Mouse (Mus musculus) heart, adult 2 months (tissue): ENCODE measurements around the gene Plekha5. TPM values are rescaled to one million over a fixed set of nuclear protein-coding genes. Genes with fewer than 3 reads are reported as not detected.

Experiments used
- DNase-seq, 2 experiments: peaks; one replicate each; pipeline ENCODE4 v3.0.0; 2021
- H3K27ac ChIP-seq: fragments of 200-600 bp; 2 replicates; pipeline ENCODE4 v1.8.1; 2022
- H3K27me3 ChIP-seq: fragments of 200-500 bp; 2 replicates; pipeline ENCODE4 v1.6.1; 2012; ENCODE audit warnings: mild to moderate bottlenecking, low read length, inconsistent platforms, mixed read lengths; ENCODE audit not compliant: control insufficient read depth, insufficient read depth
- H3K36me3 ChIP-seq: fragments of 200-500 bp; 2 replicates; pipeline ENCODE4 v1.6.1; 2012; ENCODE audit warnings: low read length, inconsistent platforms; ENCODE audit not compliant: control insufficient read depth, insufficient read depth
- H3K4me1 ChIP-seq: fragments of 200-500 bp; 2 replicates; pipeline ENCODE4 v1.6.1; 2011; ENCODE audit warnings: low read length; ENCODE audit not compliant: control insufficient read depth, insufficient read depth
- H3K4me3 ChIP-seq: fragments of 200-600 bp; 2 replicates; pipeline ENCODE4 v1.8.1; 2022
- H3K79me2 ChIP-seq: fragments of 200-500 bp; replicated peaks from 2 replicates; pipeline ENCODE4 v1.6.1; 2012; ENCODE audit warnings: mild to moderate bottlenecking, inconsistent platforms, low read length, moderate library complexity, mixed read lengths; ENCODE audit not compliant: control insufficient read depth, insufficient read depth
- H3K9ac ChIP-seq: fragments of 200-500 bp; 2 replicates; pipeline ENCODE4 v1.6.1; 2012; ENCODE audit warnings: low read depth, mild to moderate bottlenecking, control low read depth, inconsistent platforms, low read length, mixed read lengths
- CTCF ChIP-seq: fragments of 200-600 bp; IDR thresholded peaks from 2 replicates; pipeline ENCODE4 v1.8.1; 2022; ENCODE audit warnings: antibody characterized with exemption, mild to moderate bottlenecking, moderate library complexity
- EP300 ChIP-seq: fragments of 200-500 bp; IDR thresholded peaks from 2 replicates; pipeline ENCODE4 v1.6.1; 2011; ENCODE audit warnings: low read depth, low read length, control low read depth; ENCODE audit not compliant: insufficient read depth
- POLR2A ChIP-seq: fragments of 200-500 bp; IDR thresholded peaks from 2 replicates; pipeline ENCODE4 v1.6.1; 2011; ENCODE audit warnings: mild to moderate bottlenecking, low read depth, low read length, control low read depth; ENCODE audit not compliant: insufficient read depth
- WGBS: fragments of 180-500 bp; shearing (Covaris S2); methylation state at CpG from one replicate; pipeline ENCODE4 v1.1.7; 2018; 5-methylcytosine and 5-hydroxymethylcytosine counted together
- intact Hi-C: fragments of 180-260 bp; cut with DNase I; formaldehyde crosslinking; loops from one replicate; pipeline ENCODE4 v1.15.1; 2025
- polyA plus RNA-seq: library from polyadenylated mRNA; depleted of rRNA; stranded (reverse); fragments of >200 nt; gene quantifications from 2 replicates; pipeline ENCODE4 v1.2.3, GENCODE M21; 2012
- total RNA-seq, 2 experiments: library from RNA; stranded (reverse); gene quantifications; 2 replicates each; pipeline ENCODE4 v1.2.3; 2021

Plekha5 gene
- total and polyA plus RNA-seq, 3 experiments = 19.6 to 26.0 (median 24.9) TPM

- 44% methylated on average over 13 of the region's 13 CpGs for WGBS
- Histone ChIP-seq H3K27ac (peak overlapping the region; percentile 2; the same call in 1 of the 2 replicates), H3K4me3 (peak overlapping the region; percentile 20; the same call in 1 of the 2 replicates), H3K27me3 (no peaks in the 10 kb centered on the region), H3K4me1 (no peaks in the 10 kb centered on the region), H3K36me3 (no peaks in the 10 kb centered on the region), H3K79me2 (no peaks in the 10 kb centered on the region), H3K9ac (no peak overlapping the region; the same call in 1 of the 2 replicates)
- TF ChIP-seq EP300 (0 out of 2 replicates have a peak, but pooled peaks have one; percentile 22), POLR2A (no peak), CTCF (no peak)
- intact Hi-C loops = no loop called here
- no peak for DNase-seq
These were observed 188.1 kb downstream of the Plekha5 start for GRCm38 (mm10) chr6:140611893-140612473.

- Histone ChIP-seq H3K36me3 (no peaks in the 10 kb centered on the region), H3K9ac (no peak overlapping the region), H3K4me3 (no peak overlapping the region), H3K4me1 (no peaks in the 10 kb centered on the region), H3K79me2 (no peaks in the 10 kb centered on the region), H3K27ac (no peak overlapping the region), H3K27me3 (no peaks in the 10 kb centered on the region)
- intact Hi-C loops = no loop called here
- TF ChIP-seq POLR2A = no peak
- TF ChIP-seq CTCF = no peak
- no peak for TF ChIP-seq EP300
- no peak for DNase-seq
- WGBS = 82% methylated on average over 3 of the region's 3 CpGs
These were observed 190.0 kb downstream of the Plekha5 start for GRCm38 (mm10) chr6:140613822-140614221.

GRCm38 (mm10) chr6:140614711-140615110, 190.9 kb downstream of the Plekha5 start:
- DNase-seq = no peak
- no peaks in the 10 kb centered on the region for H3K79me2 ChIP-seq
- no peaks in the 10 kb centered on the region for H3K27me3 ChIP-seq
- WGBS = 54% methylated on average over 11 of the region's 11 CpGs
- no peak overlapping the region for H3K9ac ChIP-seq
- H3K27ac ChIP-seq = no peak overlapping the region
- intact Hi-C loops = no loop called here
- H3K4me3 ChIP-seq = no peak overlapping the region
- TF ChIP-seq EP300 (no peak), CTCF (no peak), POLR2A (no peak)
- H3K4me1 ChIP-seq = no peaks in the 10 kb centered on the region
- no peaks in the 10 kb centered on the region for H3K36me3 ChIP-seq

GRCm38 (mm10) chr6:140620531-140621349, 196.9 kb downstream of the Plekha5 start:
- Histone ChIP-seq H3K79me2 (no peaks in the 10 kb centered on the region), H3K4me3 (no peak overlapping the region), H3K27me3 (no peaks in the 10 kb centered on the region), H3K36me3 (no peaks in the 10 kb centered on the region), H3K4me1 (no peaks in the 10 kb centered on the region), H3K27ac (no peak overlapping the region), H3K9ac (no peak overlapping the region)
- DNase-seq = no peak
- TF ChIP-seq EP300 (no peak), POLR2A (no peak), CTCF (no peak)
- intact Hi-C loops = loop anchor here (5.0 kb wide), 1 partner anchor 103 kb away; no protein-coding TSS in a partner anchor
- WGBS = 63% methylated on average over 13 of the region's 13 CpGs

- no peak overlapping the region for H3K9ac ChIP-seq
- DNase-seq = no peak
- intact Hi-C loops = loop anchor here (5.0 kb wide), 1 partner anchor 104 kb away; no protein-coding TSS in a partner anchor
- no peak overlapping the region for H3K27ac ChIP-seq
- H3K4me1 ChIP-seq = peaks cover 3% of the 10 kb centered on the region
- TF ChIP-seq EP300 (no peak), CTCF (no peak), POLR2A (no peak)
- no peak overlapping the region for H3K4me3 ChIP-seq
- 88% methylated on average over 1 of the region's 1 CpGs for WGBS
- peaks cover 3% of the 10 kb centered on the region for H3K79me2 ChIP-seq
- H3K36me3 ChIP-seq = peaks cover 4% of the 10 kb centered on the region; the same call in 1 of the 2 replicates
- H3K27me3 ChIP-seq = no peaks in the 10 kb centered on the region
These were observed 197.8 kb downstream of the Plekha5 start for GRCm38 (mm10) chr6:140621622-140622021.
